Comparison of ENCODE assay signal across 16 mouse cellular contexts in the genomic region with DNA sequence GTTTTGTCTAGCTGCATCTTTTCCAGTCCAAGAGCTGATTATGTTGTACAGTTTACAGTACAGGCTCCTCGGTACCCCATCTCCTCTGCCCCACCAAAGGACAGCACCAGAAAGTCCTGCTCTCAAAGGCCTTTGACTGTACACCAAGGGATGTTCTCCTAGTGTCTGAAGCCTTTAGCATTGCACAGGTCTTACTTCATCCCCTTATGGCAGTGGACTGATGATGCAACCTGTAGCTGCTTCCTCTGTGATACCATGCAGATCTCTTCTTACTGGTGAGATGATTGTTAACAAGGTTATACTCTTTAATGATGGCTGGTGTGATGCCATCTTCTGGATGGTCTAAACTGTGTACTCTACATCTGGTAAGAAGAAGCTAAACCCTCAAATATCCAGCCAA.
"Had no signal": no experiment of that assay in that cellular context is flagged by ENCODE, and none has a peak within 500 bp of the region (broad histone marks: within the 10 kb centered on the region; RNA-seq: fewer than 3 reads in every experiment).

No protein-coding gene starts in this region.

- ATAC-seq: hindbrain, embryonic 16.5 days; inflammation-experienced regulatory T-cells, adult 6 months; intestine, embryonic 15.5 days; intestine, postnatal 0 days had no signal

- DNase-seq: gastrocnemius, adult 2 months; gastrocnemius, postnatal 14 days; gastrocnemius, postnatal 36 days; heart, adult 18-20 months; heart, postnatal 10 days; heart, postnatal 4 days; kidney, adult 18-20 months; kidney, adult 8-10 months; kidney, postnatal 10 days; kidney, postnatal 25 days; kidney, postnatal 4 days; liver had no signal
